Mouse (Mus musculus) thymus, postnatal 36 days (tissue): ENCODE data around the gene Gm9045.
"Not testable (repeated sequence)": the region's sequence is repeated elsewhere in the genome, so short reads cannot be mapped to it uniquely, and the experiment has no call there.

ENCODE experiments used
- DNase-seq, 2 experiments: peaks; one replicate each; pipeline ENCODE4 v3.0.0; 2022; ENCODE audit warnings: mixed read lengths in 2 of 2

Gm9045 gene

GRCm38 (mm10) chr10:118337731-118338130, at the start of gene Gm9045:
Gm9045 (minus strand) TSS chr10:118337831.
- DNase-seq: not testable (repeated sequence)

GRCm38 (mm10) chr10:118370443-118370842, 32.8 kb upstream of the Gm9045 start:
- DNase-seq: peak; percentile 81 to 82

GRCm38 (mm10) chr10:118369518-118369917, 31.9 kb upstream of the Gm9045 start:
- no peak for DNase-seq

GRCm38 (mm10) chr10:118354005-118354404, 16.4 kb upstream of the Gm9045 start, which contains the start of gene Gm9049:
Gm9049 (minus strand) TSS chr10:118354105.
- not testable (repeated sequence) for DNase-seq

GRCm38 (mm10) chr10:118348579-118348978, 10.9 kb upstream of the Gm9045 start, which contains the start of gene Gm9048:
Gm9048 (minus strand) TSS chr10:118348679.
- DNase-seq: not testable (repeated sequence)

- not testable (repeated sequence) for DNase-seq
Observed at GRCm38 (mm10) chr10:118343155-118343554, 5.5 kb upstream of the Gm9045 start, which contains the start of gene Gm9046. Gm9046 (minus strand) TSS chr10:118343255.

GRCm38 (mm10) chr10:118332308-118332707, 5.3 kb downstream of the Gm9045 start, which contains the start of gene Gm9044:
Gm9044 (minus strand) TSS chr10:118332408.
- not testable (repeated sequence) for DNase-seq

GRCm38 (mm10) chr10:118326869-118327268, 10.8 kb downstream of the Gm9045 start, which contains the start of gene Gm9040:
Gm9040 (minus strand) TSS chr10:118326969.
- not testable (repeated sequence) for DNase-seq

GRCm38 (mm10) chr10:118319024-118319423, 18.6 kb downstream of the Gm9045 start:
- no peak for DNase-seq

GRCm38 (mm10) chr10:118302133-118302532, 35.5 kb downstream of the Gm9045 start:
- not testable (repeated sequence) for DNase-seq

- no peak for DNase-seq
Observed at GRCm38 (mm10) chr10:118294938-118295337, 42.7 kb downstream of the Gm9045 start, which contains the start of gene Iltifb. Iltifb (minus strand) TSS chr10:118295038.
